Mouse (Mus musculus): ENCODE measurements around the gene Lonp1. TPM values are rescaled to one million over a fixed set of nuclear protein-coding genes. Genes with fewer than 3 reads are reported as not detected.
A peak's percentile ranks its signal among the peaks of the same experiment; 100 is the strongest.

Lonp1 gene
- polyA plus RNA-seq, 1 experiment from 2014 or later = 46.1 TPM

DNA sequence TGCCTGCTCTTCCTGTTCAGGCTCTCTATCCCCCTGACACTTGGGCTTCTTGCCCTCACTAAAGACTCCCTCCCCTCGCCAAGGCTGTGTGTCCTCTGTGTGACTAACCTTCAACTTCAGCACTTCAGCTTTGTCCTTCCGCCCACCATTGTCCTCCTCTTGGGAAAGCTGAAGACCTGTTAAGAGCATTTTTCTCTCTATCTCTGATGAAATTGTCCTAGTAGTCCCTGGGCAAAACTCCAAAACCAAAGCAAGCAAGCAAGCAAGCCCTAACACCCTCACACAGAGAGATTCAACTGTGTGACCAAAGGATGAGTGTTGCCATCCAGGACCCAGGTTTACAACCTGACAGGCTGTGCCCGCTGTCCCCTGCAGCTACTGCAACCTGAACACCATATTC is 37.0 kb upstream of the Lonp1 start:
- H3K4me1 ChIP-seq (ENCODE audit: control insufficient read depth, insufficient read depth, low read length) = 0 out of 2 replicates have a peak, but pooled peaks cover 6% of the 10 kb centered on the region
- no peak overlapping the region for H3K4me3 ChIP-seq (replicated peaks; ENCODE audit: low read depth, low read length)
- 62% methylated on average over 3 of the region's 3 CpGs for WGBS
- H3K27me3 ChIP-seq (ENCODE audit: control insufficient read depth, insufficient read depth, low read length) = peaks cover 12% of the 10 kb centered on the region
- H3K9me3 ChIP-seq (ENCODE audit: control insufficient read depth, low read length) = no peaks in the 10 kb centered on the region
- H3K4me2 ChIP-seq (ENCODE audit: low read length) = no peak overlapping the region
- ATAC-seq (ENCODE audit: low FRiP score, low TSS enrichment) (no peak), DNase-seq (no peak)
- H3K9ac ChIP-seq (replicated peaks; ENCODE audit: low read length) = no peak overlapping the region
- H3K36me3 ChIP-seq (ENCODE audit: control insufficient read depth, insufficient read depth, low read length) = no peaks in the 10 kb centered on the region
- H3K27ac ChIP-seq (replicated peaks; ENCODE audit: low read depth, low read length) = no peak overlapping the region

- Histone ChIP-seq H3K27me3 (ENCODE audit: control insufficient read depth, insufficient read depth, low read length) (no peaks in the 10 kb centered on the region), H3K4me1 (ENCODE audit: control insufficient read depth, insufficient read depth, low read length) (no peaks in the 10 kb centered on the region), H3K4me2 (ENCODE audit: low read length) (no peak overlapping the region), H3K27ac (replicated peaks; ENCODE audit: low read depth, low read length) (no peak overlapping the region), H3K9ac (replicated peaks; ENCODE audit: low read length) (no peak overlapping the region), H3K36me3 (ENCODE audit: control insufficient read depth, insufficient read depth, low read length) (no peaks in the 10 kb centered on the region), H3K9me3 (ENCODE audit: control insufficient read depth, low read length) (no peaks in the 10 kb centered on the region), H3K4me3 (replicated peaks; ENCODE audit: low read depth, low read length) (no peak overlapping the region)
- DNase-seq = peak; percentile 7
- ATAC-seq (ENCODE audit: low FRiP score, low TSS enrichment) = no peak
- WGBS = 84% methylated on average over 6 of the region's 6 CpGs
Observed at GRCm38 (mm10) chr17:56656171-56656570, 29.5 kb upstream of the Lonp1 start.

DNA sequence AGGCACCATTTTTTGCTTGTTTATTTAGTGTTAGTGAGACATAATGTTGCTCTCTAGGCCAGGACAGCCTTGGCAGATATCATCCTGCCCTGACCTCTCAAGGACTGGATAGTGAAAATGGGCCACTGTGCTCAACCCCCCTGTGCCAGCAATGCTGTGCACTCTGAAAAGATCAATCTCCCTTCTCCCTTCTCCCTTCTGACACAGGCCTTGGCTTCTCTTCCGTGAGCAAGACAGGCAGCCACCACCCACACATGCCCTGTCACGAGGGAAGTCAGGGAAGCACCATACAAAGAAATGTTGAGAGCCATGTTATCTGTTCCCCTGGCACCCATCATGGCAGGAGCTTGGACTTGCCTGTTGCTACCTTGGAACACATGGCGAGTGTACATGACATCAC is 28.6 kb upstream of the Lonp1 start:
- 90% methylated on average over 3 of the region's 3 CpGs for WGBS
- no peak overlapping the region for H3K9ac ChIP-seq (replicated peaks; ENCODE audit: low read length)
- DNase-seq (no peak), ATAC-seq (ENCODE audit: low FRiP score, low TSS enrichment) (no peak)
- H3K36me3 ChIP-seq (ENCODE audit: control insufficient read depth, insufficient read depth, low read length) = no peaks in the 10 kb centered on the region
- no peak overlapping the region for H3K4me3 ChIP-seq (replicated peaks; ENCODE audit: low read depth, low read length)
- no peaks in the 10 kb centered on the region for H3K4me1 ChIP-seq (ENCODE audit: control insufficient read depth, insufficient read depth, low read length)
- H3K27ac ChIP-seq (replicated peaks; ENCODE audit: low read depth, low read length) = no peak overlapping the region
- H3K9me3 ChIP-seq (ENCODE audit: control insufficient read depth, low read length) = no peaks in the 10 kb centered on the region
- no peak overlapping the region for H3K4me2 ChIP-seq (ENCODE audit: low read length)
- H3K27me3 ChIP-seq (ENCODE audit: control insufficient read depth, insufficient read depth, low read length) = no peaks in the 10 kb centered on the region

GRCm38 (mm10) chr17:56654771-56655170 is 28.1 kb upstream of the Lonp1 start:
- H3K27me3 ChIP-seq (ENCODE audit: control insufficient read depth, insufficient read depth, low read length) = no peaks in the 10 kb centered on the region
- no peak overlapping the region for H3K9ac ChIP-seq (replicated peaks; ENCODE audit: low read length)
- DNase-seq (no peak), ATAC-seq (ENCODE audit: low FRiP score, low TSS enrichment) (no peak)
- no peak overlapping the region for H3K4me3 ChIP-seq (replicated peaks; ENCODE audit: low read depth, low read length)
- no peaks in the 10 kb centered on the region for H3K4me1 ChIP-seq (ENCODE audit: control insufficient read depth, insufficient read depth, low read length)
- no peak overlapping the region for H3K27ac ChIP-seq (replicated peaks; ENCODE audit: low read depth, low read length)
- H3K9me3 ChIP-seq (ENCODE audit: control insufficient read depth, low read length) = no peaks in the 10 kb centered on the region
- no peaks in the 10 kb centered on the region for H3K36me3 ChIP-seq (ENCODE audit: control insufficient read depth, insufficient read depth, low read length)
- 84% methylated on average over 2 of the region's 2 CpGs for WGBS
- no peak overlapping the region for H3K4me2 ChIP-seq (ENCODE audit: low read length)

DNA sequence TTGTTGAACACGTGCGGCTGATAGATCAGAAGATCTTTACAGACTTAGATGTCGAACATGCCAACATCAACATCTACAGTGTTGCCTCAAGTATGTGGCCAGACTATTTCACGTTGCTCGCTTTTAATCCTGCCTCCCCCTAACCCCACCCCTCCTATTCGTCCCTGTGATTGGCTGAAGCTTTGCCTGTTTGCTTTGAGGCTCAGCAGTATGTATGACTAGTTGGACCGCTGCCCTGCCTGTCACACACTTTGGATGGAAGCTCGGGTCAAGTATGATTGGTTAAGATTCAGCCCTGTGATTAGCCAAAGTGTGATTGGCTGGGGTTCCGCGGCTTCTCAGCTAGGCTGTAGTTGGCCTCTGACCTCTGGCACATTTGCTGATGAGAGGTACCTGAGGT is 25.1 kb upstream of the Lonp1 start:
- H3K27ac ChIP-seq (replicated peaks; ENCODE audit: low read depth, low read length) = no peak overlapping the region
- DNase-seq (no peak), ATAC-seq (ENCODE audit: low FRiP score, low TSS enrichment) (no peak)
- WGBS = 40% methylated on average over 10 of the region's 10 CpGs
- H3K27me3 ChIP-seq (ENCODE audit: control insufficient read depth, insufficient read depth, low read length) = no peaks in the 10 kb centered on the region
- no peak overlapping the region for H3K9ac ChIP-seq (replicated peaks; ENCODE audit: low read length)
- H3K4me2 ChIP-seq (ENCODE audit: low read length) = no peak overlapping the region
- no peak overlapping the region for H3K4me3 ChIP-seq (replicated peaks; ENCODE audit: low read depth, low read length)
- H3K4me1 ChIP-seq (ENCODE audit: control insufficient read depth, insufficient read depth, low read length) = no peaks in the 10 kb centered on the region
- H3K9me3 ChIP-seq (ENCODE audit: control insufficient read depth, low read length) = no peaks in the 10 kb centered on the region
- no peaks in the 10 kb centered on the region for H3K36me3 ChIP-seq (ENCODE audit: control insufficient read depth, insufficient read depth, low read length)

GRCm38 (mm10) chr17:56647546-56647945 is 20.9 kb upstream of the Lonp1 start:
- Histone ChIP-seq H3K9me3 (ENCODE audit: control insufficient read depth, low read length) (no peaks in the 10 kb centered on the region), H3K27me3 (ENCODE audit: control insufficient read depth, insufficient read depth, low read length) (no peaks in the 10 kb centered on the region), H3K4me2 (ENCODE audit: low read length) (no peak overlapping the region), H3K4me1 (ENCODE audit: control insufficient read depth, insufficient read depth, low read length) (no peaks in the 10 kb centered on the region), H3K36me3 (ENCODE audit: control insufficient read depth, insufficient read depth, low read length) (no peaks in the 10 kb centered on the region), H3K27ac (replicated peaks; ENCODE audit: low read depth, low read length) (no peak overlapping the region), H3K9ac (replicated peaks; ENCODE audit: low read length) (no peak overlapping the region), H3K4me3 (replicated peaks; ENCODE audit: low read depth, low read length) (no peak overlapping the region)
- no peak for ATAC-seq (ENCODE audit: low FRiP score, low TSS enrichment)
- no peak for DNase-seq
- 66% methylated on average over 13 of the region's 13 CpGs for WGBS

GRCm38 (mm10) chr17:56643237-56643636 is 16.6 kb upstream of the Lonp1 start:
- DNase-seq = no peak
- no peak for ATAC-seq (ENCODE audit: low FRiP score, low TSS enrichment)
- WGBS = 87% methylated on average over 4 of the region's 4 CpGs
- Histone ChIP-seq H3K4me1 (ENCODE audit: control insufficient read depth, insufficient read depth, low read length) (no peaks in the 10 kb centered on the region), H3K4me2 (ENCODE audit: low read length) (no peak overlapping the region), H3K27me3 (ENCODE audit: control insufficient read depth, insufficient read depth, low read length) (no peaks in the 10 kb centered on the region), H3K9me3 (ENCODE audit: control insufficient read depth, low read length) (no peaks in the 10 kb centered on the region), H3K36me3 (ENCODE audit: control insufficient read depth, insufficient read depth, low read length) (no peaks in the 10 kb centered on the region), H3K4me3 (replicated peaks; ENCODE audit: low read depth, low read length) (no peak overlapping the region), H3K27ac (replicated peaks; ENCODE audit: low read depth, low read length) (no peak overlapping the region), H3K9ac (replicated peaks; ENCODE audit: low read length) (no peak overlapping the region)

GRCm38 (mm10) chr17:56634023-56634422 is 7.3 kb upstream of the Lonp1 start:
- Histone ChIP-seq H3K4me1 (ENCODE audit: control insufficient read depth, insufficient read depth, low read length) (no peaks in the 10 kb centered on the region), H3K9ac (replicated peaks; ENCODE audit: low read length) (no peak overlapping the region), H3K27ac (replicated peaks; ENCODE audit: low read depth, low read length) (no peak overlapping the region), H3K4me3 (replicated peaks; ENCODE audit: low read depth, low read length) (no peak overlapping the region), H3K36me3 (ENCODE audit: control insufficient read depth, insufficient read depth, low read length) (no peaks in the 10 kb centered on the region), H3K9me3 (ENCODE audit: control insufficient read depth, low read length) (no peaks in the 10 kb centered on the region), H3K27me3 (ENCODE audit: control insufficient read depth, insufficient read depth, low read length) (no peaks in the 10 kb centered on the region), H3K4me2 (ENCODE audit: low read length) (no peak overlapping the region)
- 85% methylated on average over 6 of the region's 6 CpGs for WGBS
- ATAC-seq (ENCODE audit: low FRiP score, low TSS enrichment) = no peak
- DNase-seq = no peak

DNA sequence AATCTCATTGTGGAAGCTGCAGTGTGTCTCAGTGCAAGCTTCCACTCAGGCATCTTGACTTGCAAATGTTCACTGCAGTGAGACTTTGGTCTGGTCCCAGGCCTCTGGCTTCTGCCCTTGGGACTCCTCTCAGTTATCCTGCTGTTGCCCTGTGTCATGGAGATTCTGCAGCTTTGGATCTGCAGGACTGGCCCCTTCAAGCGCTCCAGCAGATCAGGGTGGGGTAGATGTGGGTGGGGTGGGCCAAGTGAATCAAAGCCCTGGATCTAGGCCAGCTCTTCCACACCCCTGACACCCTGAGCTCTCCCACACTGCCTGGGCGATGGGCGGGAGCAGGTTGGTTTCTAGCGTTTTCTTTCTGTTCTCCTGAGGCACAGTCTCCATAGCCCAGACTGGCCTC is 5.1 kb upstream of the Lonp1 start:
- no peaks in the 10 kb centered on the region for H3K9me3 ChIP-seq (ENCODE audit: control insufficient read depth, low read length)
- no peak overlapping the region for H3K27ac ChIP-seq (replicated peaks; ENCODE audit: low read depth, low read length)
- ATAC-seq (ENCODE audit: low FRiP score, low TSS enrichment) (no peak), DNase-seq (no peak)
- H3K4me3 ChIP-seq (replicated peaks; ENCODE audit: low read depth, low read length) = no peak overlapping the region
- H3K27me3 ChIP-seq (ENCODE audit: control insufficient read depth, insufficient read depth, low read length) = no peaks in the 10 kb centered on the region
- peaks cover 5% of the 10 kb centered on the region for H3K4me1 ChIP-seq (ENCODE audit: control insufficient read depth, insufficient read depth, low read length)
- no peak overlapping the region for H3K9ac ChIP-seq (replicated peaks; ENCODE audit: low read length)
- no peak overlapping the region for H3K4me2 ChIP-seq (ENCODE audit: low read length)
- WGBS = 58% methylated on average over 4 of the region's 4 CpGs
- H3K36me3 ChIP-seq (ENCODE audit: control insufficient read depth, insufficient read depth, low read length) = no peaks in the 10 kb centered on the region
